Mouse (Mus musculus): ENCODE data around the gene Exog.
A peak's percentile ranks its signal among the peaks of the same experiment; 100 is the strongest.

Exog gene

DNA sequence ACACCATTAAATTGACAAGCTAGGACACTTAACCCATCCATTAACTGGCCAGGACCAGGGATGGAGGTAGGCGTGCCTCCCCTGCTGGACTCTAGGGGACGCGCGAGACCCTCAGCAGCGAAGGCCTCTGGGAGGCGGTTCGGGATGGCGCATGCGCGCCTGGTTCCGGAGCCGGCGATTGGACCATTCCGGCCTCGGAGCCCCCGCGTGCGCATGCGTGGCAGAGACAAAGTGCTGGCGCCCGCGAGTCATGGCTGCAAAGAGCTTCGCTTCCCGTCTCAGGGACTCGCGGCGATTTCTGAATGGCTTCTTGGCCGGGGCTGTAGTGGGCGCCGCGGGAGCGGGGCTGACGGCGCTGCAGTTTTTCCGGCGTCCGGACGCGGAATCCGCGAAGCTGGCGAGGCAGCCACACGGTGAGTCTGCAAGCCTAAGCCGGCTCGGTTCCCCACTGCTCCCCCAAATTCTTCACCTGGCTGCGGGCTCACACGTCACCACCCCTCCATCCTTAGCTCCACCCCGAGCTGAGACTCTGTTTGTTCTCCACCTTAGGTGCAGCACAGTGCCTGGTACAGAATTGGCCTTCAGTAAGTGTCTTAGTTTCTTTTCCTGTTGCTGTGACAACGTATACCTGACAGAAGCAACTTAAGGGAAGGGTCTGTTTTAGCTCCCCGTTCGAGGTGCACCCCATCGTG is at the start of gene Exog:
Exog (plus strand) TSS at position 206 of the 692 bp plus-strand sequence.
- peak; percentile 84 for DNase-seq (ENCODE audit: low spot score)

DNA sequence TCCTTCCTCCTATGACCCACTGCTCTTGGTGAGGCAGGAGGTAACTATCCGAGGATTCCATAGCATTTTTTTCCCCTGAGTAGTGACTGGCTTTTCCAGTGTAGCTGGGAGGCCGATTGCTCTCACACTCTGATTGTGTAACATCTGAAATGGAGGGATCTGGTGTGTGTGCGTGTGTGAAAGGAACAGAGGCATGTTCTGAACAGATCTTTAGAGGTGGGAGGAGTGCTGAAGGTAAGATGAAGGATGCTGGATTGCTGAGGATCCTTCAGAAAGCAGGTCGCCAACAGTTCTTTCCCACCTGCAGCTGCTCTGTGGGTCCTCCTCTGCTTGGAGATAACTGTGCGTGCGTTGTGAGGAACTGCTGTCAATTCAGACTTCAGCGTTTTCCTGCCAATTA is 43.4 kb upstream of the Exog start:
- DNase-seq (ENCODE audit: low spot score), result no peak

- peak; percentile 19 for DNase-seq (ENCODE audit: low spot score)
Measured at GRCm38 (mm10) chr9:119401801-119402214, 42.9 kb upstream of the Exog start, which contains the start of gene Acvr2b. Gene Acvr2b, plus strand, starts transcription at chr9:119402118.

GRCm38 (mm10) chr9:119402253-119403235 is 42.2 kb upstream of the Exog start:
- no peak for DNase-seq (ENCODE audit: low spot score)

GRCm38 (mm10) chr9:119403236-119403641 is 41.5 kb upstream of the Exog start:
- DNase-seq (ENCODE audit: low spot score), result no peak

DNA sequence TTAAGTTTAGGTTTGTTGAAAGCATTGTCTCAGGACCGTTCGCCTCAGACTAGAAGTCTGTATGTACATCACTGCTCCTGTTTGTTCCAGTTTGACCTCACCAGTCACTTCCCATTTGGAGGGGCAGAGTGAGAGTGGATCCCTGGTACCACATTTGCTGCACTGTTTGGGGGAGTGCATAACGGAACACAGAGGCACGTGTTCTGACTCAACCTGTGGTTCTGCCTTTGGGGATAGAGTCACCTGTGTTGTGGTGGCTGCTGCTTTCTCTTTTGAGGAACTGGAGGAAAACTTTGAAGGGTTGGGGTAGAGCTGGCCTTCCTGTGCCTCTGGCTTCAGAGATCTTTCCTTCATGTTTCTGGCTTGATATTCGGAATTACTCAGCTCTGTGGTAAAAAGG is 40.7 kb upstream of the Exog start:
- no peak for DNase-seq (ENCODE audit: low spot score)

GRCm38 (mm10) chr9:119407884-119408283 is 36.9 kb upstream of the Exog start:
- DNase-seq (ENCODE audit: low spot score), result no peak

GRCm38 (mm10) chr9:119408898-119409664 is 35.7 kb upstream of the Exog start:
- DNase-seq (ENCODE audit: low spot score), result no peak

- DNase-seq (ENCODE audit: low spot score), result no peak
Measured at GRCm38 (mm10) chr9:119409864-119410263, 34.9 kb upstream of the Exog start.

DNA sequence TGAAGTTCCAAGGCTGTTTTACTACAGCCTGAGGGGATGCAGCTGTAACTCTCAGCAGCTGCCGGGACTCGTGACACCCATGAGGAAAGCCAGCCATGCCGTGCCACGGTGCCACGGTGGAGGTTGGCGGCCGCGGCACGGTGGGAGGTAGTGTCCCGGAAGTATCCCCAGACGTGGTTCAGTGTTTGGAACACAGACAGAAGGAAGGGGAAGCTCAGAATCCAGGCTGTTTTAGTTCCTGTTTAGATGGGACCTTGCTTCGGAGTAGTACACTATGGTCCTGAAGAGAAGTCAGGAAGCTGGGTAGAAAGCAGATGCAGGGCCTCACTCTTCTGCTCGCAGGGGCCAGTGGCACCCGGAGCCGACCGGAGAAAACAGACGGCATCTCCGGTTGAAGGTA is 26.7 kb upstream of the Exog start:
- DNase-seq (ENCODE audit: low spot score), result no peak

DNA sequence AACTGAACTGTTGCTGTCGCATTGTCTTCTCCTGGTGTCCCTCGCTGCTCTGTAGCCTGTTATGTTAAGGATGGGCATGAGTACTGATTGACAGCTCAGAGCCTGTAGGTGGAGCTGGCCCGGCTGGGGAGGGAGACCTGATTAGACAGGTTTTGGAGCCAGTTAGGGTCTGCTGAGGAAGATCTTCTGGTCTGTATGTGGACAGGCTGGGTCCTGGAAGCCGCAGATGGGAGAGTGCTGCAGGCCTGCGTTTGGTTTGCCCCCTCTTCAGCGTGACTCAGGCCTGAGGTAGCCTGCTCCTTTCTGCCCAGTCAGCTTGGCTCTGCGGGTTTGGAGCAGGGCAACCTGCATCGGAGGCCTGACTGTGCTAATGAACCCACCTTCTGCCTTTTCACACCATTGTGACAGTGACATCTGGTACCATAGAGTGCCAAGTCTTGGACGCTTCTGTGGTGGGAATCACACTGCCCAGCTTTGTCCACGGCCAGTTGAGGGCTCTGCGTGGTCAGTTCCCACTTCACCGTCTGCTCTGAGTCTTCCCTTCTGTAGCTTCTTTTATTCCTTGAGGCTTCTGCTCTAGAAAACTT is 24.8 kb upstream of the Exog start:
- DNase-seq (ENCODE audit: low spot score), result no peak

- no peak for DNase-seq (ENCODE audit: low spot score)
Measured at GRCm38 (mm10) chr9:119425217-119425975, 19.3 kb upstream of the Exog start.

DNA sequence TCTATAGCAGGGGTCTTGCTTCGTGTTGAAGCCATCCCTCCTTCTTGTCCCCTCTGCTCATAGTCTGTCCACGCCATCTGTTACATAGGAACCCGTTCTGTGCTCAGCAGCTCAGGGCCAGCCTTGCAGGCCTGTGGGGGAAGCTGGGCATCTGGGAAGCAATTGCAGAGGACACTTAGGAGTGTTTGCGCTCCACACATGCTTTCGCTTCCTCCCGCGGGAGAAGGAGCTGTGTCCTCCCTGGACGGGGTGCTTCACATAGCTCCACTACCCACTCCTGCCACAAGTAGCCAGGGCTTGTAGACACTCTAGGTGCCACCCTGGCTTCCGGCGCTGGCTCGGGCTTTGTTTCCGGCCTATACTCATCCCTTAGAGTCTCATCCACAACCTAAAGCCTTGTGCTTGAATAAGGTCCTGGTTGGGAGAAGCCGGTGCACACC is 18.7 kb upstream of the Exog start:
- no peak for DNase-seq (ENCODE audit: low spot score)

- DNase-seq (ENCODE audit: low spot score), result no peak
Measured at GRCm38 (mm10) chr9:119426483-119426882, 18.3 kb upstream of the Exog start.

DNA sequence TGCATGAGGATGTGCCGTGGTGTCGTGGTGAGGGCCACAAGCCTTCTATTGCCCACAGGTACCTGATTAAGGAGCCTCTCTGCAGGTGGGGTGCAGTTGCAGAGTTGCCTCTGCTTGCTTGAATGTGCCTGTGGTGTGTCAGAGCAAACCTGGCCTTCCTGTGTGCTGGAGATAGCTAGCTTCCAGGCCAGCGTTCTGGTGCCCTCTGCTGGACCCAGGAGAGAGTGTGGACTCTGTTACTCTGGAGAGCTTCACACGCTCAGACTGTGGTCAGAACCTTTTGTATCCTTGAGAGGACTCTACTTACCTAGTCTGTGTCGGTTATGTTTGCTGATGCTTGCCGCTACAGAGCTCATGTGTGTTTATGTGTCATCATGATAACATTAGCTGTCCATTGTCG is 14.4 kb upstream of the Exog start:
- no peak for DNase-seq (ENCODE audit: low spot score)

DNA sequence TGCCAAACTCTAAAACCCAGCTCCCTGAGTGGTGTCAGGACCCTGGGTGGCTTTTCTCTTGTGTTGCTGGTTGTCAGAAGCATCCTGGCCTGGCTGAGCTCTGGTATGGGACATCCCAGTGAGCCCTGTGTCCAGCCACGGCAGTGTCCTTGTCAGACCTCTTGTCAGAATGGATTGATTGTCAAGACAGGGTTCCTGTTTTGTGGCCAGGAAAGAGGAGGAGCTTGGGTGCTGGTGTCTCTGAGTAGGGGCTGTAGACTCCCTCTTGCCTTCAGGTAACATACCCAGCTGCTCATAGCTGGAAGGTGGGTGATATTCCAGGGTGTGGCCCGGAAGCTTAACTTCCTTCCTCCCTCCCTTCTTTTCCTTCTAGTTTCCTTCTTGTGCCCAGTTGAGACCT is 8.9 kb upstream of the Exog start:
- DNase-seq (ENCODE audit: low spot score), result no peak

GRCm38 (mm10) chr9:119438065-119438464 is 6.7 kb upstream of the Exog start:
- DNase-seq (ENCODE audit: low spot score), result no peak

DNA sequence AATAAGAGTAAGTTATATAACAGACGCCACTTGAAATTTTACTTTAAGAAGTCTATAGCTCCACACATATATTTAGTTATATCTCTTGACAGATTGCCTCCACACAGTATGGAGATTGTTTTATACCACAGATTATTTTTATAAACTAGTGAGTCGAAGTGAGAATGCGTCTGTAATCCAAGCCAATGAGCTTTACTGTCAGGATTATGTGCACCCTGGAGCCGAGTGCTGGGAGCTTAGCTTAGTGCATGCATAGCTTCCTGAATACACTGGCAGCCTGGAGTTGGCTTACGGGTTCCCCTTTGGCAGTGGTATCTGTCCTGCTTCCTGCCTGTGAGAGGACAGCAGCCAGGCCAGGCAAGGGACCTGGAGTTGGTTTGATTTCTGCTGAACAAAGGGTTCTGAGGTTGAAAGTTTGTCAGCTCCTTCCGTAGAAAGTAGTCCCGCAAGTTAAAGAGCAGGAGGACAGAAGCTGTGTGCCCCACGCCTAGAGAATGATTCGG is 6.2 kb upstream of the Exog start:
- DNase-seq (ENCODE audit: low spot score), result no peak

DNA sequence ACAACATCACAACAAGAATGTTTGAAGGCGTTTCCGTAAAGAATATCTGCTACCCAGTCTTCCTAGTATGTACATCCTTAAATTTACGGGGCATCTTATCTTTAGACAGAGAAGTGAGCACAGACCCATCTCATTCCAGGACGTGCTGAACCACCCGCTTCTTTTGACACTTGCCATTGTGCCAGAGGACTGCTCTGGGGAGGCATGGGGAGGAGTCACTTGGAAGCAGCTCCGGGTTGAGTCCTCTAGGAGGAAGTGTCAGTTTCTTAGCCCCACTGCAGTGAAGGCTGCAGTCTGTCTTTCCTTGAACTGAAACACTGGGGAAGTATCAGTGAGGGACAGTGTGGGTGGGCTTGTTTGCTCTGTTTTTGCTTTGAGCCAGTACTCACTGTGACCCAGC is 994 bp downstream of the Exog start:
- no peak for DNase-seq (ENCODE audit: low spot score)

DNA sequence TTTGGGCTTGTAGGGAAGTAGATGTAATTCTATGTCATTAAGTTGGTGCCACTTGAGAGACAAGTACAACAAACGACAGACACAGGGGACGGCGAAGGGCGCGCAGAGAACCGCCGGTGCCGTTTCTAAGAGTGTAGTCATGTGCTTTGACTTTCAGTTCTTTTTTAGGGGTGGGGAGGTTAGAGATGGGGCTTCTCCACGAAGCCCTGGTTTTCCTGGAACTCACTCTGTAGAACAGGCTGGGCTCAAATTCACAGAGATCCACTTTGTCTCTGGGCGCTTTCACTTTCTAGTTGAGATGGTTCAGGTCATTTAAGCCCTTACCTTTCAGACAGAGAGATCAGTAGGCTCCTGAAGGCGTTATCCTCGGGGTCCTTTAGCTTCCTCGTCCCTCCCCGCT is 11.2 kb downstream of the Exog start:
- DNase-seq (ENCODE audit: low spot score), result no peak

- no peak for DNase-seq (ENCODE audit: low spot score)
Measured at GRCm38 (mm10) chr9:119457122-119457521, 12.4 kb downstream of the Exog start.

All from spleen, adult 12 weeks (tissue).